Mouse (Mus musculus) CH12.LX (cell line): ENCODE measurements around the gene Errfi1. TPM values are rescaled to one million over a fixed set of nuclear protein-coding genes. Genes with fewer than 3 reads are reported as not detected.

ENCODE experiments used
- DNase-seq: peaks from one replicate; pipeline ENCODE4 v3.0.0-alpha.2; 2013; ENCODE audit errors: extremely low read depth
- H3K27ac ChIP-seq: 2 replicates; pipeline ENCODE4 v1.5.1; 2012; ENCODE audit warnings: low read depth, mild to moderate bottlenecking, control low read depth, moderate library complexity; ENCODE audit not compliant: insufficient read depth
- H3K27me3 ChIP-seq: replicated peaks from 2 replicates; pipeline ENCODE3; 2012; ENCODE audit warnings: inconsistent platforms
- H3K36me3 ChIP-seq, 2 experiments: replicated peaks in 1 of 2; 2 replicates each; pipeline versions ENCODE3 to v1.6.1; 2012; ENCODE audit warnings: inconsistent platforms in 1 of 2, low read length in 1 of 2, mild to moderate bottlenecking in 1 of 2, mixed read lengths in 1 of 2, moderate library complexity in 1 of 2; ENCODE audit not compliant: control insufficient read depth in 1 of 2, insufficient read depth in 1 of 2
- H3K4me1 ChIP-seq, 2 experiments: 2 replicates each; pipeline ENCODE4 v1.6.1; 2012; ENCODE audit warnings: inconsistent platforms in 1 of 2, moderate library complexity in 1 of 2; ENCODE audit not compliant: insufficient read depth in 2 of 2, control insufficient read depth in 1 of 2
- H3K4me2 ChIP-seq: 2 replicates; pipeline ENCODE4 v1.6.1; 2012; ENCODE audit warnings: low read depth, mild to moderate bottlenecking, control low read depth; ENCODE audit not compliant: poor library complexity, insufficient read depth, severe bottlenecking
- H3K4me3 ChIP-seq, 3 experiments: fragments of 150-350 bp in 1 of 3; sonication (generic) in 1 of 3; replicated peaks in 1 of 3; 2 replicates each; pipeline versions ENCODE3 to v1.5.1; 2011 to 2012; ENCODE audit warnings: low read depth in 2 of 3, low read length in 2 of 3, mild to moderate bottlenecking in 2 of 3, moderate library complexity in 2 of 3, control low read depth in 1 of 3, improper control_type of control experiment in 1 of 3, inconsistent platforms in 1 of 3, mixed read lengths in 1 of 3; ENCODE audit not compliant: poor library complexity in 1 of 3
- H3K79me2 ChIP-seq: replicated peaks from 2 replicates; pipeline ENCODE4 v1.6.1; 2012; ENCODE audit warnings: mild to moderate bottlenecking, moderate library complexity; ENCODE audit not compliant: control insufficient read depth, poor library complexity, insufficient read depth, severe bottlenecking; ENCODE audit errors: extremely low read depth
- H3K9ac ChIP-seq: 2 replicates; pipeline ENCODE4 v1.6.1; 2012; ENCODE audit warnings: low read depth, mild to moderate bottlenecking, control low read depth, moderate library complexity; ENCODE audit not compliant: insufficient read depth
- H3K9me3 ChIP-seq: replicated peaks from 2 replicates; pipeline ENCODE3; 2012; ENCODE audit warnings: low read length, inconsistent platforms, mixed read lengths
- CHD1 ChIP-seq: IDR thresholded peaks from 2 replicates; pipeline ENCODE4 v1.6.1; 2012; ENCODE audit warnings: low read depth, low read length, improper control_type of control experiment, inconsistent platforms
- CHD2 ChIP-seq: IDR thresholded peaks from 2 replicates; pipeline ENCODE4 v1.6.1; 2011; ENCODE audit warnings: low read length, improper control_type of control experiment
- CTCF ChIP-seq, 2 experiments: IDR thresholded peaks in 1 of 2; conservative IDR thresholded peaks in 1 of 2; 2 replicates each; pipeline ENCODE4 v1.5.1; 2011 to 2012; ENCODE audit warnings: low read depth in 2 of 2, low read length in 2 of 2, improper control_type of control experiment in 1 of 2, inconsistent platforms in 1 of 2, mild to moderate bottlenecking in 1 of 2, moderate library complexity in 1 of 2
- EP300 ChIP-seq: IDR thresholded peaks from 2 replicates; pipeline ENCODE4 v1.6.1; 2011; ENCODE audit warnings: low read length, improper control_type of control experiment
- ETS1 ChIP-seq: conservative IDR thresholded peaks from 2 replicates; pipeline ENCODE4 v1.6.1; 2012; ENCODE audit warnings: low read depth, mild to moderate bottlenecking, inconsistent platforms, low read length, improper control_type of control experiment, moderate library complexity
- GABPA ChIP-seq: IDR thresholded peaks from 2 replicates; pipeline ENCODE4 v1.6.1; 2012; ENCODE audit warnings: low read depth, low read length, improper control_type of control experiment, inconsistent platforms; ENCODE audit not compliant: insufficient replicate concordance
- IRF4 ChIP-seq: IDR thresholded peaks from 2 replicates; pipeline ENCODE4 v1.6.1; 2014; ENCODE audit warnings: low read depth, mild to moderate bottlenecking, inconsistent platforms, low read length, improper control_type of control experiment
- JUND ChIP-seq: conservative IDR thresholded peaks from 2 replicates; pipeline ENCODE4 v1.6.1; 2011; ENCODE audit warnings: low read depth, low read length, improper control_type of control experiment
- KAT2A ChIP-seq: IDR thresholded peaks from 2 replicates; pipeline ENCODE4 v1.6.1; 2012; ENCODE audit warnings: low read length, improper control_type of control experiment, inconsistent platforms; ENCODE audit not compliant: insufficient replicate concordance
- MAFK ChIP-seq: IDR thresholded peaks from 2 replicates; pipeline ENCODE4 v1.6.1; 2011; ENCODE audit warnings: low read length, improper control_type of control experiment; ENCODE audit not compliant: insufficient replicate concordance
- MAZ ChIP-seq: IDR thresholded peaks from 2 replicates; pipeline ENCODE4 v1.6.1; 2012; ENCODE audit warnings: low read depth, mild to moderate bottlenecking, inconsistent platforms, low read length, improper control_type of control experiment, moderate library complexity
- MXI1 ChIP-seq: IDR thresholded peaks from 2 replicates; pipeline ENCODE4 v1.6.1; 2011; ENCODE audit warnings: mild to moderate bottlenecking, low read depth, low read length, improper control_type of control experiment
- NELFE ChIP-seq: IDR thresholded peaks from 2 replicates; pipeline ENCODE4 v1.6.1; 2011; ENCODE audit warnings: low read depth, low read length, improper control_type of control experiment
- PAX5 ChIP-seq: IDR thresholded peaks from 2 replicates; pipeline ENCODE4 v1.6.1; 2012; ENCODE audit warnings: low read length, inconsistent platforms, mixed read lengths
- POLR2A ChIP-seq: IDR thresholded peaks from 2 replicates; pipeline ENCODE4 v1.6.1; 2011; ENCODE audit warnings: low read depth, mild to moderate bottlenecking, improper control_type of control experiment, low read length
- RAD21 ChIP-seq: IDR thresholded peaks from 2 replicates; pipeline ENCODE4 v1.6.1; 2011; ENCODE audit warnings: low read depth, mild to moderate bottlenecking, low read length, improper control_type of control experiment, moderate library complexity
- RCOR1 ChIP-seq: conservative IDR thresholded peaks from 2 replicates; pipeline ENCODE4 v1.6.1; 2012; ENCODE audit warnings: low read depth, mild to moderate bottlenecking, inconsistent platforms, low read length, improper control_type of control experiment
- TBP ChIP-seq: conservative IDR thresholded peaks from 2 replicates; pipeline ENCODE4 v1.6.1; 2011; ENCODE audit warnings: low read depth, low read length, improper control_type of control experiment
- UBTF ChIP-seq: IDR thresholded peaks from 2 replicates; pipeline ENCODE4 v1.6.1; 2012; ENCODE audit warnings: low read depth, mild to moderate bottlenecking, inconsistent platforms, low read length, improper control_type of control experiment, moderate library complexity
- USF1 ChIP-seq: IDR thresholded peaks from 2 replicates; pipeline ENCODE4 v1.6.1; 2014; ENCODE audit warnings: low read depth, mild to moderate bottlenecking, inconsistent platforms, low read length, improper control_type of control experiment
- dilution Hi-C: fragments of 300-500 bp; cut with MboI; formaldehyde crosslinking; loops from 2 replicates; pipeline ENCODE4 v1.14.3; 2020; ENCODE audit warnings: low sequenced_read_pairs; ENCODE audit not compliant: extremely low pct_unique_long_range_greater_than_20kb, extremely low pct_ligation_motif_present
- in situ Hi-C: fragments of 300-500 bp; cut with MboI; formaldehyde crosslinking; loops from 3 replicates; pipeline ENCODE4 v1.14.3; 2019; ENCODE audit warnings: low sequenced_read_pairs, low pct_ligation_motif_present, low pct_unique_long_range_greater_than_20kb, mixed read lengths
- polyA plus RNA-seq: library from polyadenylated mRNA; unstranded; fragments of >175 nt; gene quantifications from 2 replicates; pipeline ENCODE4 v1.2.1, GENCODE M21; 2012; ENCODE audit warnings: low read depth; ENCODE audit not compliant: insufficient read length
- total RNA-seq, 2 experiments: library from RNA; depleted of rRNA; stranded (reverse); fragments of 300-350 nt in 1 of 2; fragments of >200 nt in 1 of 2; gene quantifications; 2 replicates each; pipeline ENCODE4 v1.2.3; 2012 to 2014

Gene Errfi1
- total and polyA plus RNA-seq, 3 experiments: 0.08 to 0.28 (median 0.14) TPM

DNA sequence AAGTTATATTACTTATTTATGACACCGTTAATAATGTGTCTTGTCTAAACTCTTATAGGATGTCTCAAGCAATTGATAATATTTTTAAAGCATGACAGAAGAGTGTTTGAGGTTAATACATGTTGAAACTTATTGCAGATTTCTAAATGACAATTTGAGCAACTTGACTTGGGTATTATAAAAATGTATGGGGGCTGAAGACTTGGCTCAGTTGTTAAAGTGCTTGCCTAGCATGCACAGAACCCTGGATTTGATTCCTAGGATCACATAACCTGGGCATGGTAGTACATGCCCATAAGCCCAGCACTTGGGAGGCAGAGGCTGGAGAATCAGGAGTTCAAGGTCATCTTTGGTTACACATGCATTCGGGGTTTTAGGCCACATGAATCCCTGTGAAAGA is 15.1 kb downstream of the Errfi1 start:
- in situ Hi-C loops (loop anchor here (10.0 kb wide), 1 partner anchor 96 kb away; no protein-coding TSS in a partner anchor), dilution Hi-C loops (no loop called here)
- Histone ChIP-seq H3K9me3 (no peaks in the 10 kb centered on the region), H3K9ac (no peak overlapping the region), H3K4me3 (no peak overlapping the region), H3K27me3 (no peaks in the 10 kb centered on the region), H3K36me3 (no peaks in the 10 kb centered on the region), H3K79me2 (no peaks in the 10 kb centered on the region), H3K4me2 (no peak overlapping the region), H3K27ac (no peak overlapping the region), H3K4me1 (peaks cover 6 to 34% of the 10 kb centered on the region in 2 experiments)
- DNase-seq: no peak
- TF ChIP-seq NELFE (no peak), ETS1 (no peak)

DNA sequence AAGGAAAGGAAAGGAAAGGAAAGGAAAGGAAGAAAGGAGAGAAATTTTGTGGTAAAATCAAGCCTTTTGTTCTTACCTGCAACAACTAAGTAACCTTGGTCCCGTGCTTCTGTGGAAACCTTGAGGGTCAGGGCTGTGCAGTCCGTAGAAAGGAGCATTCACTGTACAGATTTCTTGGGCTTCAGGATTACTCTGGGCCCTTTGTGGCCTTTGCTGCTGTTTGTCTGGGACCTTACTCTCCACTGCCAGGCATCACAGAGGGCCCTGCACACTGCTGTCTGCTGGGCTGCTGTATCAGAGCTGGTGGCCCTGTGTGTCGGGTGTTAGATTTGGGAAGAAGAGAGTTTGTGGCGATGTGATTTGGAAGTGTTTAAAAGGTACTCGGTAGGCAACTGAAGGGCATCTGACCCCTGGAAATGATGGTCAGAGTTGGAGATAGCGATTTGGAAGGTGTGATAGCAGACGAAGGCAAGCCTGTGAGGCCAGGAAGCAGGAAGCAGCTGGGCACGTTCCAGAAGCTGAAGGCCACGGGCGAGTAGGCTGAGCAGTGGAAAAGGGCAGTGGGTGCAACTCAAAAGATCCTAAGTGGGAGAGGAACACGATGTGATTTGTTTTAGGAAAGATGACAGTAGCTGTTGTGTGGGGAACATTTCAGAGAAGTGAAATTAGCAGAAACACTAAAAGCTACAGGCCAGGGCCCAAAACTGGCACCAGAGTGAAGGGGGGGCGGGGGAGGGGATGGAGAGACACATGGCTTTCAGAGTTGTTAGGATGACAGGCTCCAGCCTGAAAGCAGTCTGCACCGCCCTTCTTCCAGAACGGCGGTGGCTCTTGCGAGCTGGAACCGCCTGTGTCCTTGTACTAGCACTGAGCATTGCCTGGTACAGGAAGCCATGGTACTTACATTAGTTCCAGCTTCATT is 15.8 kb downstream of the Errfi1 start:
- in situ Hi-C loops: loop anchor here (10.0 kb wide), 2 partner anchors 95 to 205 kb away; no protein-coding TSS in a partner anchor
- no peak overlapping the region for H3K9ac ChIP-seq
- no peak for TF ChIP-seq CHD1
- TF ChIP-seq TBP: no peak
- no peak for TF ChIP-seq RAD21
- no peak for TF ChIP-seq CHD2
- no peak for TF ChIP-seq EP300
- TF ChIP-seq KAT2A: no peak
- no peak for TF ChIP-seq RCOR1
- TF ChIP-seq GABPA: no peak
- TF ChIP-seq USF1: no peak
- no peak for TF ChIP-seq MXI1
- no peak for TF ChIP-seq JUND
- no peak for TF ChIP-seq POLR2A
- TF ChIP-seq UBTF: no peak
- TF ChIP-seq MAFK: no peak
- no peak for TF ChIP-seq PAX5
- no peak for TF ChIP-seq CTCF (conservative IDR thresholded peaks at IDR 0.05 in 1 of 2, IDR thresholded peaks at IDR 0.05 in 1 of 2; ENCODE audit: low read depth in 2 of 2, low read length in 2 of 2)
- TF ChIP-seq MAZ: no peak
- TF ChIP-seq IRF4: no peak

More for the DNA sequence above, 15.8 kb downstream of the Errfi1 start:
- DNase-seq: no peak
- H3K4me3 ChIP-seq: no peak overlapping the region
- H3K27me3 ChIP-seq: no peaks in the 10 kb centered on the region
- H3K4me2 ChIP-seq: no peak overlapping the region
- no peak overlapping the region for H3K27ac ChIP-seq
- H3K4me1 ChIP-seq: peaks cover 6 to 40% of the 10 kb centered on the region in 2 experiments
- H3K9me3 ChIP-seq: no peaks in the 10 kb centered on the region
- H3K79me2 ChIP-seq: no peaks in the 10 kb centered on the region
- dilution Hi-C loops: no loop called here
- no peaks in the 10 kb centered on the region for H3K36me3 ChIP-seq
